Mouse (Mus musculus) CH12.LX (cell line): ENCODE results near the gene Iqsec2. TPM values are rescaled to one million over a fixed set of nuclear protein-coding genes. Genes with fewer than 3 reads are reported as not detected.

Source experiments
- DNase-seq: peaks from one replicate; pipeline ENCODE4 v3.0.0-alpha.2; 2013; ENCODE audit errors: extremely low read depth
- H3K27ac ChIP-seq: 2 replicates; pipeline ENCODE4 v1.5.1; 2012; ENCODE audit warnings: low read depth, mild to moderate bottlenecking, control low read depth, moderate library complexity; ENCODE audit not compliant: insufficient read depth
- H3K27me3 ChIP-seq: replicated peaks from 2 replicates; pipeline ENCODE3; 2012; ENCODE audit warnings: inconsistent platforms
- H3K36me3 ChIP-seq, 2 experiments: replicated peaks in 1 of 2; 2 replicates each; pipeline versions ENCODE3 to v1.6.1; 2012; ENCODE audit warnings: inconsistent platforms in 1 of 2, low read length in 1 of 2, mild to moderate bottlenecking in 1 of 2, mixed read lengths in 1 of 2, moderate library complexity in 1 of 2; ENCODE audit not compliant: control insufficient read depth in 1 of 2, insufficient read depth in 1 of 2
- H3K4me1 ChIP-seq, 2 experiments: 2 replicates each; pipeline ENCODE4 v1.6.1; 2012; ENCODE audit warnings: inconsistent platforms in 1 of 2, moderate library complexity in 1 of 2; ENCODE audit not compliant: insufficient read depth in 2 of 2, control insufficient read depth in 1 of 2
- H3K4me2 ChIP-seq: 2 replicates; pipeline ENCODE4 v1.6.1; 2012; ENCODE audit warnings: low read depth, mild to moderate bottlenecking, control low read depth; ENCODE audit not compliant: poor library complexity, insufficient read depth, severe bottlenecking
- H3K4me3 ChIP-seq, 3 experiments: fragments of 150-350 bp in 1 of 3; sonication (generic) in 1 of 3; replicated peaks in 1 of 3; 2 replicates each; pipeline versions ENCODE3 to v1.5.1; 2011 to 2012; ENCODE audit warnings: low read depth in 2 of 3, low read length in 2 of 3, mild to moderate bottlenecking in 2 of 3, moderate library complexity in 2 of 3, control low read depth in 1 of 3, improper control_type of control experiment in 1 of 3, inconsistent platforms in 1 of 3, mixed read lengths in 1 of 3; ENCODE audit not compliant: poor library complexity in 1 of 3
- H3K79me2 ChIP-seq: replicated peaks from 2 replicates; pipeline ENCODE4 v1.6.1; 2012; ENCODE audit warnings: mild to moderate bottlenecking, moderate library complexity; ENCODE audit not compliant: control insufficient read depth, poor library complexity, insufficient read depth, severe bottlenecking; ENCODE audit errors: extremely low read depth
- H3K9ac ChIP-seq: 2 replicates; pipeline ENCODE4 v1.6.1; 2012; ENCODE audit warnings: low read depth, mild to moderate bottlenecking, control low read depth, moderate library complexity; ENCODE audit not compliant: insufficient read depth
- H3K9me3 ChIP-seq: replicated peaks from 2 replicates; pipeline ENCODE3; 2012; ENCODE audit warnings: low read length, inconsistent platforms, mixed read lengths
- BHLHE40 ChIP-seq: IDR thresholded peaks from 2 replicates; pipeline ENCODE4 v1.6.1; 2011; ENCODE audit warnings: mild to moderate bottlenecking, low read depth, low read length, improper control_type of control experiment
- CHD1 ChIP-seq: IDR thresholded peaks from 2 replicates; pipeline ENCODE4 v1.6.1; 2012; ENCODE audit warnings: low read depth, low read length, improper control_type of control experiment, inconsistent platforms
- E2F4 ChIP-seq: IDR thresholded peaks from 2 replicates; pipeline ENCODE4 v1.6.1; 2011; ENCODE audit warnings: low read depth, low read length, improper control_type of control experiment; ENCODE audit not compliant: insufficient replicate concordance
- ELF1 ChIP-seq: IDR thresholded peaks from 2 replicates; pipeline ENCODE4 v1.6.1; 2014; ENCODE audit warnings: low read depth, mild to moderate bottlenecking, inconsistent platforms, low read length, improper control_type of control experiment
- ETS1 ChIP-seq: conservative IDR thresholded peaks from 2 replicates; pipeline ENCODE4 v1.6.1; 2012; ENCODE audit warnings: low read depth, mild to moderate bottlenecking, inconsistent platforms, low read length, improper control_type of control experiment, moderate library complexity
- GABPA ChIP-seq: IDR thresholded peaks from 2 replicates; pipeline ENCODE4 v1.6.1; 2012; ENCODE audit warnings: low read depth, low read length, improper control_type of control experiment, inconsistent platforms; ENCODE audit not compliant: insufficient replicate concordance
- JUN ChIP-seq: IDR thresholded peaks from 2 replicates; pipeline ENCODE4 v1.6.1; 2011; ENCODE audit warnings: low read depth, mild to moderate bottlenecking, low read length, improper control_type of control experiment, moderate library complexity; ENCODE audit not compliant: insufficient read depth
- JUND ChIP-seq: conservative IDR thresholded peaks from 2 replicates; pipeline ENCODE4 v1.6.1; 2011; ENCODE audit warnings: low read depth, low read length, improper control_type of control experiment
- KAT2A ChIP-seq: IDR thresholded peaks from 2 replicates; pipeline ENCODE4 v1.6.1; 2012; ENCODE audit warnings: low read length, improper control_type of control experiment, inconsistent platforms; ENCODE audit not compliant: insufficient replicate concordance
- MAFK ChIP-seq: IDR thresholded peaks from 2 replicates; pipeline ENCODE4 v1.6.1; 2011; ENCODE audit warnings: low read length, improper control_type of control experiment; ENCODE audit not compliant: insufficient replicate concordance
- MAX ChIP-seq: IDR thresholded peaks from 2 replicates; pipeline ENCODE4 v1.6.1; 2011; ENCODE audit warnings: low read length, improper control_type of control experiment
- MAZ ChIP-seq: IDR thresholded peaks from 2 replicates; pipeline ENCODE4 v1.6.1; 2012; ENCODE audit warnings: low read depth, mild to moderate bottlenecking, inconsistent platforms, low read length, improper control_type of control experiment, moderate library complexity
- MEF2A ChIP-seq: IDR thresholded peaks from 2 replicates; pipeline ENCODE4 v1.6.1; 2014; ENCODE audit warnings: low read depth, mild to moderate bottlenecking, inconsistent platforms, low read length, improper control_type of control experiment, borderline replicate concordance
- NRF1 ChIP-seq: IDR thresholded peaks from 2 replicates; pipeline ENCODE4 v1.6.1; 2014; ENCODE audit warnings: low read depth, mild to moderate bottlenecking, inconsistent platforms, low read length, improper control_type of control experiment, moderate library complexity
- SIN3A ChIP-seq: IDR thresholded peaks from 2 replicates; pipeline ENCODE4 v1.6.1; 2012; ENCODE audit warnings: low read length, improper control_type of control experiment, inconsistent platforms
- SMC3 ChIP-seq: IDR thresholded peaks from 2 replicates; pipeline ENCODE4 v1.6.1; 2011; ENCODE audit warnings: low read depth, low read length, improper control_type of control experiment
- TBP ChIP-seq: conservative IDR thresholded peaks from 2 replicates; pipeline ENCODE4 v1.6.1; 2011; ENCODE audit warnings: low read depth, low read length, improper control_type of control experiment
- TCF12 ChIP-seq: IDR thresholded peaks from 2 replicates; pipeline ENCODE4 v1.6.1; 2014; ENCODE audit warnings: low read depth, mild to moderate bottlenecking, inconsistent platforms, low read length, improper control_type of control experiment
- USF1 ChIP-seq: IDR thresholded peaks from 2 replicates; pipeline ENCODE4 v1.6.1; 2014; ENCODE audit warnings: low read depth, mild to moderate bottlenecking, inconsistent platforms, low read length, improper control_type of control experiment
- USF2 ChIP-seq: conservative IDR thresholded peaks from 2 replicates; pipeline ENCODE4 v1.6.1; 2011; ENCODE audit warnings: low read depth, low read length, improper control_type of control experiment
- ZC3H11A ChIP-seq: IDR thresholded peaks from 2 replicates; pipeline ENCODE4 v1.6.1; 2012; ENCODE audit warnings: low read depth, mild to moderate bottlenecking, inconsistent platforms, low read length, improper control_type of control experiment
- ZMIZ1 ChIP-seq: IDR thresholded peaks from 2 replicates; pipeline ENCODE4 v1.6.1; 2012; ENCODE audit warnings: low read depth, mild to moderate bottlenecking, inconsistent platforms, low read length, improper control_type of control experiment
- dilution Hi-C: fragments of 300-500 bp; cut with MboI; formaldehyde crosslinking; loops from 2 replicates; pipeline ENCODE4 v1.14.3; 2020; ENCODE audit warnings: low sequenced_read_pairs; ENCODE audit not compliant: extremely low pct_unique_long_range_greater_than_20kb, extremely low pct_ligation_motif_present
- in situ Hi-C: fragments of 300-500 bp; cut with MboI; formaldehyde crosslinking; loops from 3 replicates; pipeline ENCODE4 v1.14.3; 2019; ENCODE audit warnings: low sequenced_read_pairs, low pct_ligation_motif_present, low pct_unique_long_range_greater_than_20kb, mixed read lengths
- polyA plus RNA-seq: library from polyadenylated mRNA; unstranded; fragments of >175 nt; gene quantifications from 2 replicates; pipeline ENCODE4 v1.2.1, GENCODE M21; 2012; ENCODE audit warnings: low read depth; ENCODE audit not compliant: insufficient read length
- total RNA-seq, 2 experiments: library from RNA; depleted of rRNA; stranded (reverse); fragments of 300-350 nt in 1 of 2; fragments of >200 nt in 1 of 2; gene quantifications; 2 replicates each; pipeline ENCODE4 v1.2.3; 2012 to 2014

Gene Iqsec2
- 1.2 and 1.8 TPM in 2 replicates for total RNA-seq (2012; rRNA removed)
- total RNA-seq (2014; rRNA removed): 0.39 and 0.71 TPM in 2 replicates
- polyA plus RNA-seq: 3.3 and 4.2 TPM in 2 replicates

DNA sequence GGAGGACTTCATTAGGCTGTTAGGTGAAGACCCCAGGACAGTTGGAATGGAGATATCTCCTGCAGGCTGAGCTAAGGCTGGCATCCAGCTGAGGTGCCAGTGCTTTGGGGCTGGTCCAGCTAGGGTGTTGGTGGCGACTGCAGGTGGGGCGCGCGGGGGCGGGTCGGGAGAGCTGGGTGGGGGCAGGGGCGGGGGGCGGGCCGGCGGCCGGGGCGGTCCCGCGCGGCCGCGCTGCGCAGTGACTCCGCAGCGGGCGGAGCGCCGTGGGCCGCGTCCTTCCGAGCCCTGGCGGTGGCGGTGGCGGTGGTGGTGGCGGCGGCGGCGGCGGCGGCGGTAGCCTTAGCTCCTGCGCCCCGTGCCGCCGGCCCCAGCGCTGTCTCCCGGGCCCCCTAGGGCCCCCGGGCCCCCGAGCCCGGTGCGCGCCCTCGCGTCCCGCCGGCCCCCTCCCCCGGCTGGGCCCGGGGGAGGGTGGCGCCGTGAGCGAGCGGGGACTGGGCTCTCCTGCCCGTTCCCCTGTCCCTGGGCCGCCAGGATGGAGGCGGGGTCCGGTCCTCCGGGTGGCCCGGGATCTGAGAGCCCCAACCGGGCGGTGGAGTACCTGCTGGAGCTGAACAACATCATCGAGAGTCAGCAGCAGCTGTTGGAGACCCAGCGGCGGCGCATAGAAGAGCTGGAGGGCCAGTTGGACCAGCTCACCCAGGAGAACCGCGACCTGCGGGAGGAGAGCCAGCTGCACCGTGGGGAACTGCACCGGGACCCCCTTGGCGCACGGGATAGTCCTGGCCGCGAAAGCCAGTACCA, at the start of gene Iqsec2:
TSS of gene Iqsec2 (plus strand) at position 328 of the 801 bp plus-strand sequence.
- dilution Hi-C loops (no loop called here), in situ Hi-C loops (no loop called here)
- Histone ChIP-seq H3K4me3 (peak within 1 kb of the TSS; percentile 53 to 82 (median 60)), H3K9me3 (no peaks in the 10 kb centered on the region), H3K4me2 (peak within 1 kb of the TSS; percentile 86), H3K4me1 (peaks cover 0 to 2% of the 10 kb centered on the region in 2 experiments; a peak in 3 of 4 replicates), H3K27me3 (peaks cover 8% of the 10 kb centered on the region), H3K27ac (no peak within 1 kb of the TSS), H3K36me3 (no peaks in the 10 kb centered on the region), H3K9ac (peak within 1 kb of the TSS; percentile 65; the same call in 1 of the 2 replicates), H3K79me2 (no peaks in the 10 kb centered on the region)
- DNase-seq: no peak
- peak; percentile 53 for TF ChIP-seq NRF1
- TF ChIP-seq ZC3H11A: no peak
- TF ChIP-seq BHLHE40: no peak
- TF ChIP-seq MAZ: no peak

DNA sequence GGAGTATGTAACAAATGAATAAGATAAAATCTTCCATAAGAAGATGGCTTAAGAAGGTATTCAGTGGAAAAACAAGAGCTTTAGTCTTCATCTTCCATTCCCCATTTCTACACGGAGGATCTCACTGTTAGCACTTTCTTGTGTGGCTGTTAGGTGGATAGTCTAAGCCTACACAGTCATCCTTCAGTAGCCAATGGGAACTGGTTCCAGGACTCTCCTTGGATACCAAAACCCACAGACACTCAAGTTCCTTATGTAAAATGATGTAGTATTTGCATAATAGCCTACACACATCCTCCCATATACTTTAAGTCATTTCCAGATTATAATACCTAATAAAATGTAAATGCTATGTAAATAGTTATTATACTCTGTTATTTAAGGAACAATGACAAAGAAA, 46.5 kb upstream of the Iqsec2 start:
- in situ Hi-C loops: no loop called here
- Histone ChIP-seq H3K36me3 (no peaks in the 10 kb centered on the region), H3K9ac (no peak overlapping the region), H3K27ac (no peak overlapping the region), H3K79me2 (no peaks in the 10 kb centered on the region), H3K27me3 (no peaks in the 10 kb centered on the region), H3K4me3 (no peak overlapping the region), H3K9me3 (no peaks in the 10 kb centered on the region), H3K4me2 (no peak overlapping the region), H3K4me1 (no peaks in the 10 kb centered on the region)
- dilution Hi-C loops: no loop called here
- TF ChIP-seq BHLHE40 (no peak), GABPA (no peak), JUN (no peak), USF1 (no peak), KAT2A (no peak), ELF1 (no peak), TCF12 (no peak), SIN3A (no peak), ETS1 (no peak), TBP (no peak), CHD1 (no peak), E2F4 (no peak), JUND (no peak), MAX (no peak), SMC3 (no peak), USF2 (no peak), ZC3H11A (no peak), MAFK (no peak), ZMIZ1 (no peak), MEF2A (no peak)
- DNase-seq: no peak
